In the genomic region with DNA sequence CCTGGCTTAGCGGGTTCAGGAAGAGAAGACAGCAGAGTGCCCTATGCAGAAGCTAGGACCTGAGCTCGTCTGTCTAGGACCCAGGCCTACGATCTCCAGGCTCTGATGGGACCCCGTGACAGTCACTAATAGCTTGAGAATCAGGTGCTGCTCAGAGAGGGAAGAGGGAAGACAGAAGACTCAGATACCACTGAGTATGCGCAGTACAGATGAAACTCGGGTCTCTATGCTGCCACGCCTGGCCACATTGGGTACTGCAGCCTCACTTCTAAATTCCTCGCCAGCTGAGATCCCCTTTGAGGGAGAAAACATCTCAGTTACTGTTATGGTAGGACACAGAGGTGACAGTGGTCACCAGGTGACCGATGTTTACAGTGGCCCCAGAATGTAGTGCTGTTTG, we compare ENCODE assay signal across 8 mouse cellular contexts. TPM values are rescaled to one million over a fixed set of nuclear protein-coding genes. Genes with fewer than 3 reads are reported as not detected.
DNase-seq lines count a peak whose midpoint lies in the region; ATAC-seq and TF ChIP-seq lines count a peak whose summit lies in the region.

No protein-coding gene starts in this region.

- H3K4me3 ChIP-seq in liver, postnatal 0 days (ENCODE audit: low read depth, low read length): no peak overlapping the region
- no peak overlapping the region for H3K4me3 ChIP-seq in neural tube, embryonic 12.5 days

- 34% methylated on average over 9 of the region's 9 CpGs for WGBS in liver, postnatal 0 days (ENCODE audit: insufficient replicate concordance)
- 40% methylated on average over 9 of the region's 9 CpGs for WGBS in neural tube, embryonic 12.5 days

- H3K27me3 ChIP-seq in liver, postnatal 0 days (ENCODE audit: insufficient read depth, low read length): no peaks in the 10 kb centered on the region
- H3K27me3 ChIP-seq in neural tube, embryonic 12.5 days (replicated peaks): no peaks in the 10 kb centered on the region

- H3K9ac ChIP-seq in liver, postnatal 0 days (replicated peaks): no peak overlapping the region
- no peak overlapping the region for H3K9ac ChIP-seq in neural tube, embryonic 12.5 days

- H3K36me3 ChIP-seq in liver, postnatal 0 days (replicated peaks; ENCODE audit: insufficient read depth, low read length): no peaks in the 10 kb centered on the region
- H3K36me3 ChIP-seq in neural tube, embryonic 12.5 days: peaks cover 11% of the 10 kb centered on the region

- no peak overlapping the region for H3K4me2 ChIP-seq in liver, postnatal 0 days (ENCODE audit: low read depth, low read length)
- no peak overlapping the region for H3K4me2 ChIP-seq in neural tube, embryonic 12.5 days (replicated peaks)

- H3K4me1 ChIP-seq in liver, postnatal 0 days (ENCODE audit: insufficient read depth): no peaks in the 10 kb centered on the region
- H3K4me1 ChIP-seq in neural tube, embryonic 12.5 days: peaks cover 18% of the 10 kb centered on the region

- peak; percentile 85 for TF ChIP-seq CTCF in liver, postnatal 0 days (IDR thresholded peaks at IDR 0.05; ENCODE audit: low read depth)

- H3K27ac ChIP-seq in liver, postnatal 0 days (ENCODE audit: low read depth): no peak overlapping the region
- H3K27ac ChIP-seq in neural tube, embryonic 12.5 days: no peak overlapping the region

- no peaks in the 10 kb centered on the region for H3K9me3 ChIP-seq in liver, postnatal 0 days (ENCODE audit: low read length)
- no peaks in the 10 kb centered on the region for H3K9me3 ChIP-seq in neural tube, embryonic 12.5 days

- DNase-seq in A20 (ENCODE audit: low read depth, low spot score): peak; percentile 78
- DNase-seq in ES-CJ7 (ENCODE audit: low read depth, low spot score): peak; percentile 72
- peak; percentile 29 for DNase-seq in cerebellum, adult 9-11 months
- peak; percentile 62 to 68 for DNase-seq in frontal cortex, postnatal 14 days (ENCODE audit: low spot score in 2 of 2)
- peak; percentile 62 for DNase-seq in kidney, adult 9 months
- peak; percentile 71 for DNase-seq in liver, postnatal 0 days
- DNase-seq in thymus, postnatal 4 days: peak; percentile 81

- no peak for TF ChIP-seq EP300 in liver, postnatal 0 days (IDR thresholded peaks at IDR 0.05; ENCODE audit: low read depth)

- no peak for ATAC-seq in liver, postnatal 0 days
- 0 out of 2 replicates have a peak, but pooled peaks have one; percentile 37 for ATAC-seq in neural tube, embryonic 12.5 days (ENCODE audit: low FRiP score, low read depth)

RNA-seq across cellular contexts. Expression of a gene that starts 22.8 kb away (rescaled TPM):
- polyA plus RNA-seq in liver, postnatal 0 days (2015; fragmentation: Nextera tagmentation; extraction: Ambion mirVana): 0.05 TPM in 2 replicates
- polyA plus RNA-seq in neural tube, embryonic 12.5 days (2016; fragmentation: Nextera tagmentation; extraction: Ambion mirVana): 6.9 and 8.4 TPM in 2 replicates

Comparison
In these comparisons a context has a peak if more than half of its experiments do, and no peak if none do; other contexts are left out.
1. DNase-seq: peak in every context shown above with its lines; median percentile 81 in thymus, postnatal 4 days; 78 in A20; 72 in ES-CJ7; 71 in liver, postnatal 0 days; 65 in frontal cortex, postnatal 14 days; 62 in kidney, adult 9 months; 29 in cerebellum, adult 9-11 months.